Mouse (Mus musculus): ENCODE data around the gene Ubtd2. TPM values are rescaled to one million over a fixed set of nuclear protein-coding genes. Genes with fewer than 3 reads are reported as not detected.

Gene Ubtd2
- polyA plus RNA-seq, 1 experiment from 2014 or later = 66.3 TPM

DNA sequence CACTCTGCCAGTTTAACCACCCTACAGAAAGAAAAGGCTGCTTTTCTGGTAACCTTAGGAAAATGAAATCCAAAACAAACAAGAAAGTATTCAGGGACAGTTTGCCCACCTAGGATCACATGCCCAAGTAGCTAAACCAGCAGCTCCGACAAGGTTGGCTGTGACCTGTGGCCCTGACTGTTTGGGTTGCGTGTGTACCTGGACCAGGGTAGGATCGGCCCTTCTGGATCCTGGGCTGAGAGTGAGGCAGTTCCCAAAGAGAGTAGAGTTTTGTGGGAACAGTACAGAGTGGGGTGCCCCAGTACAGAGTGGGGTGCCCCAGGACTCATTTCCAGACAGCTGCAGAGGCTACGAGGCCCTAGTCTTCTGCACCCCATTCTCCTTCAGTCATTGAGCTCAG is 95.9 kb downstream of the Ubtd2 start:
- no peak overlapping the region for H3K4me3 ChIP-seq
- no peak overlapping the region for H3K27ac ChIP-seq (replicated peaks)
- H3K27me3 ChIP-seq = no peaks in the 10 kb centered on the region; the same call in 1 of the 2 replicates
- WGBS = 99% methylated on average over 4 of the region's 4 CpGs
- H3K4me2 ChIP-seq (replicated peaks) = no peak overlapping the region
- H3K9ac ChIP-seq (replicated peaks) = no peak overlapping the region
- no peak for ATAC-seq (ENCODE audit: low FRiP score, low read depth)
- H3K36me3 ChIP-seq = no peaks in the 10 kb centered on the region
- peaks cover 38% of the 10 kb centered on the region for H3K4me1 ChIP-seq
- no peaks in the 10 kb centered on the region for H3K9me3 ChIP-seq

DNA sequence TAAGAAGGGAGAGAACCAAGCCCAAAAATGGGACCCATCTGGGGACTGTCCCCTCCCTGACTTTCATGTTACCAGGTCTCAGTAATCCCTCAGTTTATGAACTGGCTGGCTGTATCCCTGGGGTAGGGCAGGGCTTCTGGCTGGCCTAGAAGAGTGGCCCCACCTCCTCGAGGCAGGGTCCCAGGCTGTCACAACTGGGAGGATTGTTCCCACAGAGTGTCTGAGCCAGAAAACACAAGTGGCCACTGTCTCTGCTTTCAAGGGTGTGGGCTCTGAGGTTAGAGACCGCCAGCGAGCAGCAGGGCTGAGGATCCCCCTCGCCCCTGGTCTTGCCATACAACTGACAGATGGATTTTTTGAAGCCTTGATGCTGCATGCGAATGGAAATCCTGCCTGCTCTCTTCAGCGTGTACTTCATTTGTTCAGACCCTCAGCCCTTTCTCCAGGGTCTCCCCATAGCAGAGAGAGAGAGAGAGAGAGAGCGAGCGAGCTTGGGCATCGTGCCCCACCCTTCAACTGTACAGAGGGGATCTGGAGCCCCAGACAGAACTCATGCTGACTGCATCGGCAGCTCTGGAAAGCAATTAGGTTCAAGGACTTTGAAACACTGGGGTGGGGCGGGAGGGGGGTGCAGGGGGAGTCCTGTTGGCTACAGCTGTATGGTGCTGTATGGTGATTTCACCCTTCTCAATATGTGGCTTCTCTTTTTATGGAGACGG is 96.6 kb downstream of the Ubtd2 start:
- Histone ChIP-seq H3K27ac (replicated peaks) (no peak overlapping the region), H3K36me3 (no peaks in the 10 kb centered on the region), H3K4me3 (no peak overlapping the region), H3K4me2 (replicated peaks) (no peak overlapping the region), H3K9ac (replicated peaks) (no peak overlapping the region), H3K4me1 (peaks cover 38% of the 10 kb centered on the region), H3K9me3 (no peaks in the 10 kb centered on the region), H3K27me3 (no peaks in the 10 kb centered on the region; the same call in 1 of the 2 replicates)
- 70% methylated on average over 12 of the region's 12 CpGs for WGBS
- ATAC-seq (ENCODE audit: low FRiP score, low read depth) = 0 out of 2 replicates have a peak, but pooled peaks have one; percentile 31

DNA sequence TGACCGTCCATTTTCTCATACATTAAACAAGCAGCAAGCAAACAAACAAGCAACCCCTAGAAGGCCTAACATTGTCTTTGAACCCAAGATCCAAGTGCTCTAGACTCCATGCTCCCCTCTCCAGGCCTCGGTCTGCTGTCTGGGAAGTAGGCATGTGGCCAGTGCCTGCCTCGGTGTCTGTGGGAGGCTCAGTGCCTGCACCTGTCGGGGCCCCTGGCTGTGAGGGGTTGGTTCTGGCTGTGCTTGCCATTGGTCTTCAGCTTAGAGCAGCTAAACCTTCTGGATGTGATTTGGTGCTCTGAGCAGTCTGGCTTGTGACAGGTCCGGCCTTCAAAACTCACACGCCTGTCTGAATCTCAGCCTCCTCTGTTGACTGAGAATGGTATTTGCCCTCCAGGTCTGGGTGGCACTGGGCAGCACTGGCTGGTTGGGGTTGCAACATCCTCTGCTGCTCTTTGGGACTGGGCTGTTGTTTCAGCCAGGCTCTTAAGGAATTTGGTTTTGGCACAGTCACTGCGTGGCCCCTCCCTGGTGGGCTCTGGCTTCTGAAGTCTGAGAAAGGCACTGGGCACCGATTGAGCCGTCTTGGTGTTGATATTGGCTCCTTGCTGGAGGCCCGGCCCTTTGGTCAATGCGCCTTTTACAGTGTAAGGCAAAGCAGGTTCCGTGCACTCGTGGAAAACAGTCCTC is 97.4 kb downstream of the Ubtd2 start:
- H3K36me3 ChIP-seq = no peaks in the 10 kb centered on the region
- no peak overlapping the region for H3K9ac ChIP-seq (replicated peaks)
- no peaks in the 10 kb centered on the region; the same call in 1 of the 2 replicates for H3K27me3 ChIP-seq
- H3K4me3 ChIP-seq = no peak overlapping the region
- H3K4me2 ChIP-seq (replicated peaks) = no peak overlapping the region
- ATAC-seq (ENCODE audit: low FRiP score, low read depth) = no peak
- peaks cover 38% of the 10 kb centered on the region for H3K4me1 ChIP-seq
- H3K9me3 ChIP-seq = no peaks in the 10 kb centered on the region
- no peak overlapping the region for H3K27ac ChIP-seq (replicated peaks)
- 77% methylated on average over 13 of the region's 13 CpGs for WGBS

DNA sequence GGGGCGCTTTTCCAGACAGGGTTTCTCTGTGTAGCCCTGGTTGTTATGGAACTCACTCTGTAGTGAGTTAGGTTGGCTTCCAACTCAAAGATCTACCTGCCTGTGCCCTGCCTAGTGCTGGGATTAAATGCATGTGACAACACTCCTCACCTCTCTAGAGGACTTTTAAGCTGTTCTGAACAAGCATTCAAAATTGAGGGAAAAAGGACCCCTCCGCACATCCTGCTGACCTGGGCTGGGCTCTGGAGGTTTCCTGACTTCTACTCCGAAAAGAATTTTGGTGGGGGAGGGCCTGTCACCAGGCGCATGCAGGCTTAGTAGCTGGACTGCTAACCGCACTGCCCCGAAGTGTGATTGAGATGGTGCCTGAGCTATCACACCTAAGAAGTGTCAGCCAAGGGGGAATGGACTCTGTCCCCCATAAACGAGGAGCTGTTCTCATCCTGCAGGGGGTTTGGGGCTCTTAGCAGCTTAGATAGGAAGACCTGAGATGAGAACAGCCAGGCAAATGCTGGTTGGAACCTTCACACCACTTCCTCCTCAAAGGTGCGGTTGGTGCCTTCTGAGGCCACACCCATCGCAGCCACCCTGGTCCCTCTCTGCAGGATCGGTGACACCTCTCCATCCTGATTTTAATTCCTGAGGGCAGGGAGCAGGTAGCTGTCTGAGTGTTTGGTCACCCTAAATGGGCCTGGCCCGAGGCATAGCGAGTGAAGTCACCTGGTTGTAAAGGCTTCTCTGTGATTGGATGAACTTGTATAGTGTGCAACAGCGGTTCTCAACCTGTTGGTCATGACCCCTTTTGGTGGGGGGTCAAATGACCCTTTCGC is 98.4 kb downstream of the Ubtd2 start:
- H3K4me2 ChIP-seq (replicated peaks) = no peak overlapping the region
- H3K27ac ChIP-seq (replicated peaks) = no peak overlapping the region
- H3K36me3 ChIP-seq = no peaks in the 10 kb centered on the region
- WGBS = 81% methylated on average over 14 of the region's 14 CpGs
- H3K9me3 ChIP-seq = no peaks in the 10 kb centered on the region
- ATAC-seq (ENCODE audit: low FRiP score, low read depth) = no peak
- H3K9ac ChIP-seq (replicated peaks) = no peak overlapping the region
- H3K4me3 ChIP-seq = no peak overlapping the region
- peaks cover 38% of the 10 kb centered on the region for H3K4me1 ChIP-seq
- H3K27me3 ChIP-seq = no peaks in the 10 kb centered on the region

DNA sequence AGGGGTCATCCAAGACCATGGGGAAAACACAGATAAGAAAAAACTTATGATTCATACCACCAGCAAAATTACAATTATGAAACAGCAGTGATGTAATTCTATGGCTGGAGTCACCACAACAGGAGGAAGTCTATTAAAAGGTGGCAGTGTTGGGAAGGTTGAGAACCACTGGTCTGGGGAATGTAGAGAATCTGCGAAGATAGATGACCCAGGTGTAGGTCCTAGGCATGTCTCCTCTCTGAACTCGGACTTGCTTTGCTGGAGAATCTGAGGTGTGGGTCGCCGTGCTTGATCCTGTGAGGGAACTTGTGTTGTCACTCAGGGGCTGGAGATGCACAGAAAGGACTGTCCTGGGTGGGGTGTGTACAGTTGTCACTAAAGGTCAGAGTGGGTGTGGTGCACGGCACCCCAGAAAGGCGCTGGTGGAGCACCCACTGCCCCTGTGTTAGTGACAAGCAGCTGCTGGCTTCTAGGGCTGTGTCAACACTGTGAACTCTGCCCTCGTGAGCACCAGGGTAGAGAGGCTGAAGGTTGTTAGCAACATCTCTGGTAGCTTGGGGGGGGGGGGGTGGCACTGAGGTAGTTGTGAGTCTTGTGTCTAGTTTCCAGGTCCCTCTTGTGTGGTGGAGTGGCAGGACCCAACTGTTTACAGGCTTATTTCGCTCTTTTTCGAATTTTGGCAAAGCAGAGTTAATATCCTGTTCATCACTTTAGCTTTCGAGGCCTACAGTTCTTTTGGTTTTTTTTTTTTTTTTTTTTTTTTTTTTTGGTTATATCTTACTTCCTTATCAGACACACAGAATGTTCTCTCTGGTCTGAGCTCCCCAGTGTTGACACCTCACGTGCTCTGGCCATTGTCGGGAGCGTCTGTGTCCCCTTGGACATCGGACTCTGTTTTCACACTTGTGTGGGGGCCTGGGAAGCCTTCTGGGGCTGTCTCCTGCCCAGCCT is 99.2 kb downstream of the Ubtd2 start:
- Histone ChIP-seq H3K27ac (replicated peaks) (no peak overlapping the region), H3K4me1 (peaks cover 32% of the 10 kb centered on the region), H3K9ac (replicated peaks) (no peak overlapping the region), H3K4me2 (replicated peaks) (no peak overlapping the region), H3K4me3 (no peak overlapping the region), H3K27me3 (no peaks in the 10 kb centered on the region), H3K36me3 (no peaks in the 10 kb centered on the region), H3K9me3 (no peaks in the 10 kb centered on the region)
- 91% methylated on average over 14 of the region's 14 CpGs for WGBS
- no peak for ATAC-seq (ENCODE audit: low FRiP score, low read depth)

DNA sequence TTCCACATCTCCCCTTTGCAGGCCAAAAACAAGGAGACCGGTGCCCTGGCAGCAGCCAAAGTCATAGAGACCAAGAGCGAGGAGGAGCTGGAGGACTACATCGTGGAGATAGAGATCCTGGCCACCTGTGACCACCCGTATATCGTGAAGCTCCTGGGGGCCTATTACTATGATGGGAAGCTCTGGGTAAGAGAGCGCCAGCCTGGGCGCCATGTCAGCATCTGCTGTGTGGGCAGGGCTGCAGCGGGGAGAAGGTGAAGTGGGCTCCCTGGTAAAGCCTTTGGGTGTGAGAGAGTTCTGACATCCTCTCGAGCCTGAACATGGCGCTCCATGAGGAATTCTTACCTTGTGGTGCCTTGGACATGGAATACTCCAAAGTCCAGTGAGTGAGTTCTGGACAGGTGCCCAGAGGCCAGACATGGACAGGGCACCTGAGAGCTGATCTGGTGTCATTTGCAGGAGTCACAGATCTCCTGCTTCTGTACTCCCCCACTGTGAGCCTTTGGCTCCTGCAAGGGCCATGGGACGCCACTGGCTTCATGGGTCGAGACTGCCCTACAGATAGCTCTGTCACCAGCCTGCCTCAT is 100.0 kb downstream of the Ubtd2 start:
- 93% methylated on average over 12 of the region's 12 CpGs for WGBS
- no peak overlapping the region for H3K9ac ChIP-seq (replicated peaks)
- H3K4me3 ChIP-seq = no peak overlapping the region
- H3K9me3 ChIP-seq = no peaks in the 10 kb centered on the region
- no peak overlapping the region for H3K27ac ChIP-seq (replicated peaks)
- no peak for ATAC-seq (ENCODE audit: low FRiP score, low read depth)
- H3K36me3 ChIP-seq = no peaks in the 10 kb centered on the region
- peaks cover 25% of the 10 kb centered on the region for H3K4me1 ChIP-seq
- H3K27me3 ChIP-seq = no peaks in the 10 kb centered on the region
- H3K4me2 ChIP-seq (replicated peaks) = no peak overlapping the region

DNA sequence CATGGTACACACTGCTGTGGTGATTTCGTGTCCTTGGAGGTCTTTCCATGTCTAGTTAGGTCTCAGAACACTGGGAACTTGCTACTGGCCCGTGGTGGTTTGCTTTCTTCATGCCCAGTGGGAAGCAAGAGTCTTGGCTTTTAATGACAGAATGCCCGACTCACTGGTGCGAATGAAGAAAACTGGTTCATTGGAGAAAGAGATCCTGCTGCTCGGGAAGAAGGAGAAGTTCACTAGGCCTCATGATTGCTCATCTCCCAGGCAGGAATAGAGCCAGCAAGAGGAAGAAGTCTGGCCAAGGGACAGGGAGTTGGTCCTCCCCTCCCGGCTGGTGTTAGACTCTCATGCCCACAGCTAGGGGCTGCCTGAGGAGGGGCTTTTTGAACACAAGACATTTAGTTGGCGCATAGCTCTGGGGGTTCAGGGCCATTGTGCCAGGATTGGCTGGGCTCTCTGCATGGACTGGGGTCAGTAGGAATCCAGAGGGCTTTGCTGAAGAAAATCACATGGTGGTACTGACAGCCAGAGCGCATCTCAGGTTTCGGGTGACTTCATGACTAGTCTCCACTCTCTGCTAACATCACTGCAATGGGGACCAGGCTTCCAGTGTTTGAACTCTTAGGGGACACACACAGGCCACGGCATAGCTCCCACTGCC is 101.3 kb downstream of the Ubtd2 start:
- no peak overlapping the region for H3K4me2 ChIP-seq (replicated peaks)
- H3K36me3 ChIP-seq = no peaks in the 10 kb centered on the region
- H3K4me1 ChIP-seq = peaks cover 22% of the 10 kb centered on the region
- no peak overlapping the region for H3K4me3 ChIP-seq
- H3K27me3 ChIP-seq = no peaks in the 10 kb centered on the region
- no peak overlapping the region for H3K9ac ChIP-seq (replicated peaks)
- 76% methylated on average over 10 of the region's 10 CpGs for WGBS
- no peak for ATAC-seq (ENCODE audit: low FRiP score, low read depth)
- no peaks in the 10 kb centered on the region for H3K9me3 ChIP-seq
- no peak overlapping the region for H3K27ac ChIP-seq (replicated peaks)

DNA sequence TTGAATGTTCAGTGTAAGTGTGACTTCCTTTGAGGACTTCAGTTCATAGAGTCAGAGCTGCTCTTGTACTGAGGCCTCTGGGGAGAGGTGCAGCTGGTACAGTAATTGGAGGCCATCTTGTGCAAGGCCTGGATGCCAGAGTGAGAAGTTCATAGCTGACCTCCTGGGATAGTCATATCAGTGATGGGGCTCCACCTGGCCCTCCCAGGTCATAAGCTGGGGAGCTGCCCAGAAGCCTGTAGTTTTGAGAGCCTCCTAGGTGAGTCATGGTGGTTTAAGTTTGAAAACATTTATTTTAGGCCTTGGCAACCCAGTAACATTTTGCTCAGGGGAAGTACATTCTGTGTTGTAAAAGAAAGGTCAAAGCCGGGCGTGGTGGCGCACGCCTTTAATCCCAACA is 102.9 kb downstream of the Ubtd2 start:
- no peak overlapping the region for H3K27ac ChIP-seq (replicated peaks)
- no peak for ATAC-seq (ENCODE audit: low FRiP score, low read depth)
- no peak overlapping the region for H3K4me3 ChIP-seq
- H3K27me3 ChIP-seq = no peaks in the 10 kb centered on the region
- WGBS = 96% methylated on average over 4 of the region's 4 CpGs
- no peaks in the 10 kb centered on the region for H3K9me3 ChIP-seq
- H3K4me2 ChIP-seq (replicated peaks) = no peak overlapping the region
- peaks cover 6% of the 10 kb centered on the region; the same call in 1 of the 2 replicates for H3K4me1 ChIP-seq
- H3K9ac ChIP-seq (replicated peaks) = no peak overlapping the region
- no peaks in the 10 kb centered on the region for H3K36me3 ChIP-seq

DNA sequence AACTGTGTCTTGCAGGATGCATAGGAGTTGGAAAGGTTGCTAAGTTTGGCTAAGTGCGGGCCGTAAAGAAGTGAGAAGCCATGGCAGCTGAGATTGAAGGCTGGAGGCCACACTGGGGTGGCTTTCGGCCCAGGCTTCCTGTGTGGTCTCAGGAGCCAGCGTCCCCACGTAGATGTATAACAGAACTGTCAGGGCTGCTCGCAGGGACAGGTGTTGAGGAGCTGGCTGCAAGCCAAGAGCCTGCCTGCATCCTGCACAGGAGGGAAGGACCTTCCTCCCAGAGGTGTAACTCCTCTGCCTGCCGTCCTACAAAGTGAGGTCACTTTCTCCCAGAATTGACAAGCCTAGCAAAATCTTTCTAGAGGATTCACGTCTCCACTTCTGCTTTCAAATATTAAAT is 103.5 kb downstream of the Ubtd2 start:
- Histone ChIP-seq H3K27me3 (no peaks in the 10 kb centered on the region), H3K4me1 (no peaks in the 10 kb centered on the region; the same call in 1 of the 2 replicates), H3K4me2 (replicated peaks) (no peak overlapping the region), H3K9me3 (no peaks in the 10 kb centered on the region), H3K4me3 (no peak overlapping the region), H3K36me3 (no peaks in the 10 kb centered on the region), H3K9ac (replicated peaks) (no peak overlapping the region), H3K27ac (replicated peaks) (no peak overlapping the region)
- ATAC-seq (ENCODE audit: low FRiP score, low read depth) = no peak
- WGBS = 75% methylated on average over 8 of the region's 8 CpGs

DNA sequence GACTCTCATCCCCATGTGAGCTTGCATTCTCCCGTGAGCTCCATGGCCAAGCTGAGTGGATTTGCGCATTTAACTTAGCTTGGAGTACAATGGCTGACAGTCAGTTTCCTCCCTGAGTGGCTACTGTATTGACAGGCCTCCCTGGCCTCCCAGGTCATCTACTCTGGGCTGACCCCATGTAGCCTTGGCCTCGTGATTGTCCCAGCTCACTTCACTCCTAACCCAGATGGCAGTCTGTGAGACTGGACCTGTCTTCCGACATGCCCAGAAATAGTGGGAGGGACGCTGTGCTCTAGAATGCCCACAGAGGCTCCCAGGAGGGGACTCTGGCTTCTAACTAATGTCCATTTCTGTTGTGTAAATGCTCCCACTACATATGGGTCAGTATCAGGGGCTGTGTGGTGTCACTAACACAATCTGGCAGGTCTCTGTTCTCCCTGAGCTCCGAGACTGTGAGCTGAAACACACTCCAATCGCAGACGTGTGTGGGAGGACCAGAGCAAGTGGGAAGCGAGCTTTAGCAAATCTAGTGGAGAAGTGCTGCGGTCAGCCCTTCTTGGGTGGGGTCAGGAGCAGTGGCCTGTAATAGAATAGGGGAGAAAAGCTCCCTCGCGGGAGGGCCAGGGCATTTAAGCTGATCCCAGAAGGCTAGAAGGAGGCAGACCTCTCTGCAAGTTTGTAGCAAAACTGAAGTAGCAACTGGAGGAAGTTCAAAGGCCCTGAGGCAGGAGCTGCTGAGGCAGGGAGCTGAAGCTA is 105.0 kb downstream of the Ubtd2 start:
- no peak overlapping the region for H3K27ac ChIP-seq (replicated peaks)
- H3K9ac ChIP-seq (replicated peaks) = no peak overlapping the region
- 80% methylated on average over 12 of the region's 12 CpGs for WGBS
- H3K27me3 ChIP-seq = no peaks in the 10 kb centered on the region
- H3K9me3 ChIP-seq = no peaks in the 10 kb centered on the region
- ATAC-seq (ENCODE audit: low FRiP score, low read depth) = no peak
- no peak overlapping the region for H3K4me2 ChIP-seq (replicated peaks)
- no peaks in the 10 kb centered on the region; the same call in 1 of the 2 replicates for H3K4me1 ChIP-seq
- no peak overlapping the region for H3K4me3 ChIP-seq
- no peaks in the 10 kb centered on the region for H3K36me3 ChIP-seq

Measured in midbrain, embryonic 12.5 days (tissue).